In the genomic region with DNA sequence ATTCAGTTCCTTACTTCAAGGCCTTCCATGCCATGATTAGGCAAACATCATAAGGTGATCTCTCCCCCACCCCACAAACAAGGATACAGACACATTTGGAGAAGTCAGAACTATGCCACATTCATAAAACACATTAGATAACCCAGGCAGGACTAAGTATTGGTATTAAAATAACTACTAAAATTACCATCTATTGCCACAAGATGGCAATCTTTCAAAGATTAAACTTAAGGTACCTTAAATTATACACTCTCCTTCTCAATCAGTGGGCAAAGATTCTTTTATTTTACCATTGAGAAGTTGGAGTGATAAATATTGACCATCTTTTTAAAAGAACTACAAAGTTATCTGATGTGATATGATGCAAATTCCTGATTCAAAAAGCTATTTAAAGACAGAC, we compare ENCODE assay signal across 12 mouse cellular contexts.
DNase-seq lines count a peak whose midpoint lies in the region; TF ChIP-seq lines count a peak whose summit lies in the region.
"Had no signal": no experiment of that assay in that cellular context is flagged by ENCODE, and none has a peak within 500 bp of the region (broad histone marks: within the 10 kb centered on the region; RNA-seq: fewer than 3 reads in every experiment).

No protein-coding gene starts in this region.

- intact Hi-C loops in gastrocnemius, adult 2 months (cut with DNase I) = loop anchor here (5.0 kb wide), 2 partner anchors 88 to 1193 kb away; no protein-coding TSS in a partner anchor
- intact Hi-C loops in left cerebral cortex, adult 2 months (cut with DNase I) = loop anchor here (5.0 kb wide), 2 partner anchors 88 to 1193 kb away; no protein-coding TSS in a partner anchor

- no peaks in the 10 kb centered on the region for H3K36me3 ChIP-seq in CH12.LX (replicated peaks in 1 of 2; ENCODE audit: control insufficient read depth in 1 of 2, insufficient read depth in 1 of 2, low read length in 1 of 2)

- dilution Hi-C loops in CH12.LX (cut with MboI; ENCODE audit: extremely low pct_ligation_motif_present, extremely low pct_unique_long_range_greater_than_20kb, low sequenced_read_pairs) = no loop called here

- H3K4me2 ChIP-seq in CH12.LX (ENCODE audit: insufficient read depth, low read depth, poor library complexity, severe bottlenecking) = no peak overlapping the region

- no peak overlapping the region for H3K9ac ChIP-seq in CH12.LX (ENCODE audit: insufficient read depth, low read depth)

- peaks cover 0 to 18% of the 10 kb centered on the region in 2 experiments; a peak in 1 of 4 replicates for H3K4me1 ChIP-seq in CH12.LX (ENCODE audit: control insufficient read depth in 1 of 2, insufficient read depth in 2 of 2)

- no peaks in the 10 kb centered on the region for H3K79me2 ChIP-seq in CH12.LX (replicated peaks; ENCODE audit: control insufficient read depth, extremely low read depth, insufficient read depth, poor library complexity, severe bottlenecking)

- no peak for TF ChIP-seq EP300 in CH12.LX (IDR thresholded peaks at IDR 0.05; ENCODE audit: low read length)

- H3K4me3 ChIP-seq in gastrocnemius, adult 2 months = no peak overlapping the region
- H3K4me3 ChIP-seq in left cerebral cortex, adult 2 months = no peak overlapping the region
- no peak overlapping the region for H3K4me3 ChIP-seq in CH12.LX (replicated peaks in 1 of 3; ENCODE audit: low read depth in 2 of 3, low read length in 2 of 3, poor library complexity in 1 of 3)

- DNase-seq in gastrocnemius, adult 2 months = no peak
- DNase-seq in gastrocnemius, postnatal 10 days = no peak
- no peak for DNase-seq in left cerebral cortex, adult 2 months (ENCODE audit: extremely low spot score in 1 of 2, low spot score in 2 of 2)
- DNase-seq in left cerebral cortex, adult 9 months (ENCODE audit: low spot score in 2 of 2) = no peak
- peak; percentile 14 for DNase-seq in CH12.LX (ENCODE audit: extremely low read depth)
- peak; percentile 17 for DNase-seq in forelimb bud, embryonic 11.5 days (ENCODE audit: low read depth, low spot score)
- DNase-seq in spleen, postnatal 14 days (ENCODE audit: low spot score in 2 of 2) = no peak
- DNase-seq in right cerebral cortex, postnatal 14 days = no peak
- DNase-seq: cerebellum, postnatal 25 days; gastrocnemius, postnatal 36 days; heart, postnatal 36 days; thymus, adult 18-20 months had no signal

- H3K9me3 ChIP-seq in CH12.LX (replicated peaks; ENCODE audit: low read length) = no peaks in the 10 kb centered on the region

- H3K27me3 ChIP-seq in CH12.LX (replicated peaks) = no peaks in the 10 kb centered on the region

- peak; percentile 51 for TF ChIP-seq CTCF in gastrocnemius, adult 2 months (IDR thresholded peaks at IDR 0.05)
- peak; percentile 61 for TF ChIP-seq CTCF in left cerebral cortex, adult 2 months (IDR thresholded peaks at IDR 0.05)
- peak in 1 of 2 experiments; percentile 49; a peak in 2 of 4 replicates for TF ChIP-seq CTCF in CH12.LX (conservative IDR thresholded peaks at IDR 0.05 in 1 of 2, IDR thresholded peaks at IDR 0.05 in 1 of 2; ENCODE audit: low read depth in 2 of 2, low read length in 2 of 2)

- TF ChIP-seq POLR2A in CH12.LX (IDR thresholded peaks at IDR 0.05; ENCODE audit: low read depth, low read length) = no peak

- in situ Hi-C loops in CH12.LX (cut with MboI; ENCODE audit: low pct_ligation_motif_present, low pct_unique_long_range_greater_than_20kb, low sequenced_read_pairs) = loop anchor here (10.0 kb wide), 1 partner anchor 91 kb away; no protein-coding TSS in a partner anchor

- peak; percentile 45 for TF ChIP-seq RAD21 in CH12.LX (IDR thresholded peaks at IDR 0.05; ENCODE audit: low read depth, low read length)

- no peak overlapping the region for H3K27ac ChIP-seq in gastrocnemius, adult 2 months
- peak overlapping the region; percentile 40 for H3K27ac ChIP-seq in left cerebral cortex, adult 2 months
- no peak overlapping the region for H3K27ac ChIP-seq in CH12.LX (ENCODE audit: insufficient read depth, low read depth)

TF ChIP-seq in CH12.LX, 34 proteins besides CTCF, POLR2A, EP300 and RAD21:
- TF ChIP-seq CHD1 (IDR thresholded peaks at IDR 0.05; ENCODE audit: low read depth, low read length) = no peak
- TF ChIP-seq KAT2A (IDR thresholded peaks at IDR 0.05; ENCODE audit: insufficient replicate concordance, low read length) = no peak
- no peak for TF ChIP-seq ZC3H11A (IDR thresholded peaks at IDR 0.05; ENCODE audit: low read depth, low read length)
- no peak for TF ChIP-seq MEF2A (IDR thresholded peaks at IDR 0.05; ENCODE audit: borderline replicate concordance, low read depth, low read length)
- no peak for TF ChIP-seq JUN (IDR thresholded peaks at IDR 0.05; ENCODE audit: insufficient read depth, low read depth, low read length)

Comparison
In these comparisons a context has a peak if more than half of its experiments do, and no peak if none do; other contexts are left out.
1. DNase-seq: peak in CH12.LX (single experiment) and forelimb bud, embryonic 11.5 days (single experiment); none in gastrocnemius, adult 2 months (single experiment), gastrocnemius, postnatal 10 days (single experiment), left cerebral cortex, adult 2 months (0 of 2), left cerebral cortex, adult 9 months (0 of 2), spleen, postnatal 14 days (0 of 2) and right cerebral cortex, postnatal 14 days (single experiment).